ENCODE assay signal across 15 mouse cellular contexts in the genomic region with DNA sequence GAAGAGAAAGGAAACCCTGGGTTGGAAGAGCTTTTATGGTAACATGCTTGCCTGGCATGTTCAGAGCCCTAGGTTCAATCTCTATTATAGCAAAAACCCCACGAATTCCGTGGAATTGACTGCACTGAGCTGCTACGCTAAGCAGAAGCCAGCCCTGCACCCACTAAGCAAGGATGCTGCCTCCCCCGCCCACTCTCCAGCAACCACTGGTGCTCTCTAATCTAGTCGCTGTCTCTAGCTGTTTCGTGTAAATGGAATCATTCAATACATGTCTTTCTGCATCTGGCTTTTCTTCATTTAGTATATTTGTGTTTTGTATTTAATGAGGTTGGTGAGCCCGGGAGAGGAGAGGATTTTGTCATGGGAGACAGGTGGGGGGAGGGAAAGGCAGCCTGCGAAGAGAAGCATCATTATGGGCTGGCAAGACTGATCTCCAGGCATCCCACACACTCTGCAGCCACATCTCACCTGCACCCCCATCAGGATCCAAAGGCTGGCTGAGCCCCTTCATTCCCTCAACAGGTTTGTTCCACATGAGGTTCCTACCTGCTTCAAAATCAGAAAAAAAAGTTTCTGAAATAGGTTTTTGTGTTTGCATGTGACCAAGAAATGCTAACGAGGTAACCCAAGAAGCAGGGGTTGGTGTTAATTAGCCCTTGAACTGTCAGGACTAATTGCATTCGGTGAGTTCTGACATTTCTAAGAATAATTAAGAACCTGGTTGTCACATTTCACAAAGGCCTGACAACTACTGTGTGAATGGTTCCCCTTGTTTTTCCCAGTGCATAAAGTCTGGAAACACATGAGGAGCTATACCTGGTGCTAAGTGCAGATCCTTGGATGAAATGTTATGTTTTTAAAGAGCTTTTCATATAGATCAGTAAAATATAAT.
DNase-seq lines count a peak whose midpoint lies in the region; ATAC-seq and TF ChIP-seq lines count a peak whose summit lies in the region.
"Had no signal": no experiment of that assay in that cellular context is flagged by ENCODE, and none has a peak within 500 bp of the region (broad histone marks: within the 10 kb centered on the region; RNA-seq: fewer than 3 reads in every experiment).

No protein-coding gene starts in this region.

- intact Hi-C loops in left cerebral cortex, postnatal 25 days (cut with DNase I), result no loop called here

- no peaks in the 10 kb centered on the region for H3K27me3 ChIP-seq in hindbrain, embryonic 13.5 days
- no peaks in the 10 kb centered on the region for H3K27me3 ChIP-seq in hindbrain, embryonic 10.5 days (ENCODE audit: insufficient read depth, poor library complexity, severe bottlenecking)
- no peaks in the 10 kb centered on the region for H3K27me3 ChIP-seq in forebrain, postnatal 0 days (ENCODE audit: insufficient read depth, low read length)
- H3K27me3 ChIP-seq: liver, embryonic 13.5 days; midbrain, embryonic 12.5 days; neural tube, embryonic 13.5 days had no signal

- peak overlapping the region; percentile 36 for H3K27ac ChIP-seq in hindbrain, embryonic 13.5 days
- no peak overlapping the region for H3K27ac ChIP-seq in hindbrain, embryonic 10.5 days
- 0 out of 2 replicates have a peak overlapping the region, but pooled peaks have one; percentile 10 for H3K27ac ChIP-seq in forebrain, postnatal 0 days (ENCODE audit: low read depth, low read length)
- H3K27ac ChIP-seq: liver, embryonic 13.5 days; midbrain, embryonic 12.5 days; neural tube, embryonic 13.5 days had no signal

- peaks cover 29% of the 10 kb centered on the region for H3K4me1 ChIP-seq in hindbrain, embryonic 13.5 days (replicated peaks)
- H3K4me1 ChIP-seq in hindbrain, embryonic 10.5 days (replicated peaks), result peaks cover 24% of the 10 kb centered on the region
- H3K4me1 ChIP-seq in forebrain, postnatal 0 days (ENCODE audit: insufficient read depth), result no peaks in the 10 kb centered on the region
- H3K4me1 ChIP-seq: liver, embryonic 13.5 days had no signal

- no peak overlapping the region for H3K9ac ChIP-seq in hindbrain, embryonic 13.5 days
- H3K9ac ChIP-seq in forebrain, postnatal 0 days, result no peak overlapping the region
- H3K9ac ChIP-seq: liver, embryonic 13.5 days; midbrain, embryonic 12.5 days; neural tube, embryonic 13.5 days had no signal

- no peak for DNase-seq in hindbrain, embryonic 10.5 days (ENCODE audit: low spot score)
- DNase-seq in brain, adult 2 months (ENCODE audit: low read depth, low spot score), result peak; percentile 67
- DNase-seq in forebrain, postnatal 0 days, result no peak
- DNase-seq in left cerebral cortex, postnatal 25 days (ENCODE audit: low spot score in 2 of 2), result peak; percentile 35 to 57
- DNase-seq in kidney, postnatal 36 days, result no peak
- no peak for DNase-seq in kidney, adult 8-10 months
- no peak for DNase-seq in adrenal gland, postnatal 14 days
- DNase-seq: cerebellum, postnatal 14 days; kidney, adult 2 months; liver, embryonic 13.5 days; lung, postnatal 10 days had no signal

- no peak overlapping the region for H3K4me3 ChIP-seq in hindbrain, embryonic 13.5 days
- H3K4me3 ChIP-seq in hindbrain, embryonic 10.5 days, result no peak overlapping the region
- no peak overlapping the region for H3K4me3 ChIP-seq in forebrain, postnatal 0 days (ENCODE audit: low read depth, low read length)
- H3K4me3 ChIP-seq: liver, embryonic 13.5 days; midbrain, embryonic 12.5 days; neural tube, embryonic 13.5 days had no signal

- 53% methylated on average over 10 of the region's 10 CpGs for WGBS in hindbrain, embryonic 13.5 days
- 63% methylated on average over 10 of the region's 10 CpGs for WGBS in hindbrain, embryonic 10.5 days
- WGBS in forebrain, postnatal 0 days, result 13% methylated on average over 10 of the region's 10 CpGs

- no peaks in the 10 kb centered on the region for H3K9me3 ChIP-seq in hindbrain, embryonic 13.5 days
- peaks cover 12% of the 10 kb centered on the region; the same call in 1 of the 2 replicates for H3K9me3 ChIP-seq in hindbrain, embryonic 10.5 days
- no peaks in the 10 kb centered on the region for H3K9me3 ChIP-seq in forebrain, postnatal 0 days (ENCODE audit: low read length)
- H3K9me3 ChIP-seq: midbrain, embryonic 12.5 days; neural tube, embryonic 13.5 days had no signal

- no peaks in the 10 kb centered on the region for H3K36me3 ChIP-seq in hindbrain, embryonic 13.5 days
- no peaks in the 10 kb centered on the region for H3K36me3 ChIP-seq in hindbrain, embryonic 10.5 days
- H3K36me3 ChIP-seq in forebrain, postnatal 0 days (ENCODE audit: insufficient read depth), result no peaks in the 10 kb centered on the region
- H3K36me3 ChIP-seq: G1E; liver, embryonic 13.5 days; midbrain, embryonic 12.5 days; neural tube, embryonic 13.5 days had no signal

- TF ChIP-seq CTCF in forebrain, postnatal 0 days (IDR thresholded peaks at IDR 0.05; ENCODE audit: low read depth), result no peak

- ATAC-seq in hindbrain, embryonic 13.5 days (ENCODE audit: low FRiP score), result no peak
- peak; percentile 34; the same call in 1 of the 2 replicates for ATAC-seq in forebrain, postnatal 0 days

- H3K4me2 ChIP-seq in hindbrain, embryonic 13.5 days, result no peak overlapping the region
- H3K4me2 ChIP-seq in forebrain, postnatal 0 days (ENCODE audit: low read depth), result no peak overlapping the region
- H3K4me2 ChIP-seq: liver, embryonic 13.5 days; midbrain, embryonic 12.5 days; neural tube, embryonic 13.5 days had no signal

Comparison
In these comparisons a context has a peak if more than half of its experiments do, and no peak if none do; other contexts are left out.
1. DNase-seq: peak in brain, adult 2 months (single experiment) and left cerebral cortex, postnatal 25 days (2 of 2); none in hindbrain, embryonic 10.5 days (single experiment), forebrain, postnatal 0 days (single experiment), kidney, postnatal 36 days (0 of 2), kidney, adult 8-10 months (0 of 2) and adrenal gland, postnatal 14 days (single experiment).